Mouse (Mus musculus) C2C12 (cell line): ENCODE results near the gene Cfap44.

Experiments used
- CTCF ChIP-seq: IDR thresholded peaks from one replicate; pipeline ENCODE4 v1.5.1; 2011; ENCODE audit not compliant: control insufficient read depth, insufficient read depth, insufficient read length
- FOSL1 ChIP-seq: IDR thresholded peaks from one replicate; pipeline ENCODE4 v1.8.0; 2011; ENCODE audit warnings: mild to moderate bottlenecking, low read length; ENCODE audit not compliant: poor library complexity, insufficient read depth, severe bottlenecking
- MYOD1 ChIP-seq: IDR thresholded peaks from one replicate; pipeline ENCODE4 v1.6.1; 2011; ENCODE audit warnings: low read depth; ENCODE audit not compliant: control insufficient read depth, insufficient read length

- no peak for TF ChIP-seq MYOD1
- TF ChIP-seq CTCF, result no peak
- no peak for TF ChIP-seq FOSL1
Observed at GRCm38 (mm10) chr16:44417596-44417995, 23.0 kb downstream of the Cfap44 start.
